Mouse (Mus musculus): ENCODE data around the gene Polr2l.

Polr2l gene

DNA sequence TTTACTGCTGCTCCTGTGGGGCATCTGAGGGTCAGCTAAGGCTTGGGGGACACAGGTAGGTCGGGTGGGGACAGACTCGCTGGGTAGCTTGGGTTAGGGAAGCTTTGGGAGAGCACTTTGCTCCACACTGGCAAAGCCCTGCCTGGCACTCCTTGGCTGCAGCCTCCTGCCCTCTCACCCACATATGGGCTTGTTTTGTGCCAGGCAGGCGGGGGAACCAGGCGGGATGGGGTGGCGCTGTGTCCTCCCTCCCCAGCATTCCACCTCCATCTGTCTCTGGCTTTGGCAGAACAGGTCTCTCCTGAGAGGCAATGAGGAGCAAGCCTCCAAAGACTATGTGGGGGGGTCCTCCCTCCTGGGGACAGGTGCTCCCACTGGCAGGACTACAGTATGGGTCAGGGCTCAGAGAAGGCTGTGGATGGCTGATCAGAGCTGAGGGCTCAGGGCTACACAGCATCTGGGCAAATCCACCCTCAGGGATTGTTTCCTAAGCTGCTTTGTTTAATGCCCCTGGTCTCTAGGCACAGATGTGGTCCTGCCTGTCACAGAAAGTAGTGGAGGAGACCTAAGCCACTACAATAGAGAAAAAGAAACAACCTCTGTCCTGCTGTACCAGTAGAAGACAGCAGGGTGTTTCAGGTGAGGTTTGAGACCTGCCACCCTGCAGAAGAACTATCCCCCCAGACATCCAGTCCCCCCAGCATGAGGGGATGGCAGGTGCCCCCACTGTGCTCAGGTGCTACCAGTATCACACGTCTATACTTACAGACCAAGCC lies 42.0 kb downstream of the Polr2l start:
- DNase-seq (ENCODE audit: low spot score in 2 of 2), result no peak

DNA sequence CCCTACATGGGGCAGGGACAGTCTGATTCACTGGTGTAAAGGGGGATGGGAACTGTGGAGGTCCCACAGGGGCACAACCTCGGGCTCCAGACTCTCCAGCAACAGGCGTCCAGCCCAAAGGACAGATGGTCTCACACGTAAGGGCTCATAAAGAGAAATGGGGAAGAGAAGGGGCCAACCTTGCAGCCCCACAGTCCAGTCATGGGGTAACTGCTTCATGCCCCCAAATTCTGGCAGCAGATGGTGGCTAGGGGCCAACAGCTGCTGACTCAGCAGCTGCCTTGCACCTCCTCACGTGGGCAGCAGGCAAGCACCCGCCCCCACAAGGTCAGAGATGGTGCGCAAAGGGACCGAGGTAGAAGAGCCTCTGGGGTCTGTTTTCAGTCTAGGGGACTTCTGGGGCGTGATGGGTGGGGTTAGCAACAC lies 42.7 kb downstream of the Polr2l start:
- peak in 1 of 2 experiments; percentile 38 for DNase-seq (ENCODE audit: low spot score in 2 of 2)

- peak in 1 of 2 experiments; percentile 15 for DNase-seq (ENCODE audit: low spot score in 2 of 2)
Measured at GRCm38 (mm10) chr7:141431434-141432185, 43.3 kb downstream of the Polr2l start.

DNA sequence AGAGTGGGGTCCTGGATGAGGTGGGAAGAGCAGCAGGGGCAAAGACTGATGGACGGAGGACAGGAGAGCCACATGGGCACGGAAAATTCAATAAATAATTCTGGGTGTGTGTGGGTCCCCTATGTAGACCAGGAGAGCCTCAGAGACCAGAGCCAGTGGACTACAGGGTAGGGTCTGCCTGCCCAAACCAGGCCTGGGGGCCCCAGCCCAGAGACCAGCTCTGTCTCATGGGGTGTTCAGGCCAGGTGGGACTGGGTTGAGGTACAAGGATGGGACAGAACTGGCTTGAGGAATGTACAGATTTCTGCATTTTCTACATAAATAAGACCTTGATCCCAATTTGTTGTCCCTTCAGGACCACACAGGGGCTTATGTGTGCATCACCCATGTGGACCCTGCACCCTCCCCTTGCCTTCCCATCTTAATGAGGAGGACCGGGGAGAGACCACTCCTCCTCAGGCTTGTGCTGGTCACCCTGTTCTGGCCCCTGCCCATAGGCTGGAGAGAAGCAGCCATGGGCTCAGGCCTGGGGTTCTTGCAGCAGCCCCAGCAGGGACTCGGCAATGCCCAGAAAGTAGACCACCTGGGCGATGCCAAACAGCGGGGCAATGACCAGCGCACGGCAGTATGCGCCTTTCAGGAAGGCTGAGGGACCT lies 44.2 kb downstream of the Polr2l start:
- DNase-seq (ENCODE audit: low spot score in 2 of 2), result peak in 1 of 2 experiments; percentile 13

GRCm38 (mm10) chr7:141429840-141430584 lies 44.9 kb downstream of the Polr2l start:
- DNase-seq (ENCODE audit: low spot score in 2 of 2), result peak; percentile 5 to 15

GRCm38 (mm10) chr7:141429310-141429709 lies 45.6 kb downstream of the Polr2l start, which contains the start of gene Cend1:
Cend1 (minus strand) TSS chr7:141429491.
- no peak for DNase-seq (ENCODE audit: low spot score in 2 of 2)

DNA sequence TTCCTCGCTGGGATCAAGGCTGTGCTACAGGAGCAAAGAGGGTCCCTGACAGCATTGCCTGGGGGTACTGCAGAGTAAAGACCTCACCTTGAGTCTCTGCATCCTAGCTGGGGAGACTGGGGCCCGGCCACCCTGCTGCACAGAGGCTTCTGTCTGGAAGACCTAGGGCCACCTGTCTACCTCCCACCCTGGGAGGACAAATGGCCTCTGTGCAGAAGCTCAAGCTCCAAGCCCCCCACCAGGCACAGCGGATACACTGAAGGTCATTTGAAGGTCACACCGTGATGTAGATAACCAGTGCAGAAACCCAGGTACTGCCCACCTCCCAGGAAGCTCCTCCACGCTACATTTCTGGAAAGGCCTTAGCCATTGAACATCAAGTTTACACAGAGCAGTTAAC lies 46.2 kb downstream of the Polr2l start:
- DNase-seq (ENCODE audit: low spot score in 2 of 2), result no peak

DNA sequence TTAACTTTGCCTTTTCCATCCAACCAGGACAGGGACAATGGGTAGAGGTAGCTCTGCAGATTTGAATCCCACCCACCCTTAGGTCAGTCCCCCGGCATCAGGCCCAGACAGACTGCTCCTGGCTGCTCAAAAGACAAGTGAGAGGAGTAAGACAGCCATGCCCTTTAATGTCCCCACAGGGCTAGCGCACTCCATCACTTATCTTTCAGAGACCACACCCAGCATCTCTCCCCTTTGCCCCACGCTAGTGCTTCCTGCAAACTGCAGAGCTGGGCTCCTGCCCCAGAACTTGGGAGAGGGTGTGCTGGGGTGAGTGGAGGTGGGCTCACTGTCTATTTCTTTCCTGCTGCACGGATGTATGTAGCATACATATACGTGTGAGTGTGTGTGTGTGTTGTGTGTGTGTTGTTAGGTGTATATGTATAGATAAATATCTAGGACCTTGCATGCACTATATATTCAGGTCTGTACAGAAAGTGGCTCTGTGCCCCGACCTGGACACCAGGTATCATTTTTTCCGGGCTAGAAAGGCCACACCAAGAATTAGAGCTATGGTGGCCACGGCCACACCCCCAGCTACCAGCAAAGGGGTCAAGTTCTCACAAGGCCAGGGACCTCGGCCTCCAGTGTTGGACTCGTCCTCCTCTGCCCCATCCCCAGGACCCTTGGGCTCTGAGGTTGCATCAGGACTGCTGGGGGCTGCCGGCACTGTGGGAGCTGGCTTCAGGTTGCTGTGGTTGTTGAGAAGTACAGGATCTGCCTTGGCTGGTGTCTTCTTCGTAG lies 47.8 kb downstream of the Polr2l start:
- peak in 1 of 2 experiments; percentile 8 for DNase-seq (ENCODE audit: low spot score in 2 of 2)

DNA sequence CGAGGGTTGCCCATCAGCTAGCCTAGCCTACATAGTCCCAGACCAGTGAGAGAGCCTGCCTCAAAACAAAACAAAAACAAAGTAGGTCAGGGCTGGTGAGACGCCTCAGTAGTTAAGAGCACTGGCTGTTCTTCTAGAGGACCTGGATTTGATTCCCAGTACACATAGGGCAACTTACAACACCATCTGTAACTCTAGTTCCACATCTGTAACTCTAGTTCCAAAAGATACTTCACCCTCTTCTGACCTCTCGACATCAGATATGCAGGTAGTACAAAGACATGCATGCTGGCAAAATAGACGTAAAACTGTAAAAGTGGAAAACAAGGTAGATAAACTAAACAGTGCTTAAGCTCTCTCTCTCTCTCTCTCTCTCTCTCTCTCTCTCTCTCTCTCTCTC lies 51.1 kb downstream of the Polr2l start:
- DNase-seq (ENCODE audit: low spot score in 2 of 2), result no peak

Data from spleen, postnatal 10 days (tissue).